Mouse (Mus musculus): Measurements from ENCODE around the gene Evi2.

Gene Evi2

GRCm38 (mm10) chr11:79524310-79524575, 6.1 kb downstream of the Evi2 start:
- DNase-seq (ENCODE audit: low spot score) = no peak

GRCm38 (mm10) chr11:79523560-79524309, 6.7 kb downstream of the Evi2 start, which contains the start of gene Evi2b:
TSS of gene Evi2b (minus strand) at chr11:79523762.
- DNase-seq (ENCODE audit: low spot score) = no peak

GRCm38 (mm10) chr11:79522944-79523343, 7.4 kb downstream of the Evi2 start:
- DNase-seq (ENCODE audit: low spot score) = no peak

- DNase-seq (ENCODE audit: low spot score) = no peak
Observed at GRCm38 (mm10) chr11:79521930-79522329, 8.5 kb downstream of the Evi2 start.

GRCm38 (mm10) chr11:79520772-79521171, 9.6 kb downstream of the Evi2 start:
- DNase-seq (ENCODE audit: low spot score) = no peak

- DNase-seq (ENCODE audit: low spot score) = no peak
Observed at GRCm38 (mm10) chr11:79519878-79520291, 10.5 kb downstream of the Evi2 start.

GRCm38 (mm10) chr11:79519299-79519698, 11.1 kb downstream of the Evi2 start:
- no peak for DNase-seq (ENCODE audit: low spot score)

GRCm38 (mm10) chr11:79515798-79516197, 14.6 kb downstream of the Evi2 start:
- DNase-seq (ENCODE audit: low spot score) = no peak

- DNase-seq (ENCODE audit: low spot score) = no peak
Observed at GRCm38 (mm10) chr11:79515331-79515730, 15.1 kb downstream of the Evi2 start.

GRCm38 (mm10) chr11:79511970-79512369, 18.4 kb downstream of the Evi2 start:
- no peak for DNase-seq (ENCODE audit: low spot score)

- no peak for DNase-seq (ENCODE audit: low spot score)
Observed at GRCm38 (mm10) chr11:79504506-79504905, 25.9 kb downstream of the Evi2 start.

GRCm38 (mm10) chr11:79503845-79504244, 26.5 kb downstream of the Evi2 start, which contains the start of gene Omg:
TSS of gene Omg (minus strand) at chr11:79504084.
- no peak for DNase-seq (ENCODE audit: low spot score)

GRCm38 (mm10) chr11:79502917-79503316, 27.5 kb downstream of the Evi2 start:
- DNase-seq (ENCODE audit: low spot score) = no peak

GRCm38 (mm10) chr11:79494976-79495800, 35.2 kb downstream of the Evi2 start:
- no peak for DNase-seq (ENCODE audit: low spot score)

GRCm38 (mm10) chr11:79484721-79485120, 45.7 kb downstream of the Evi2 start:
- DNase-seq (ENCODE audit: low spot score) = no peak

- no peak for DNase-seq (ENCODE audit: low spot score)
Observed at GRCm38 (mm10) chr11:79483876-79484528, 46.4 kb downstream of the Evi2 start.

GRCm38 (mm10) chr11:79483392-79483791, 47.0 kb downstream of the Evi2 start:
- no peak for DNase-seq (ENCODE audit: low spot score)

- DNase-seq (ENCODE audit: low spot score) = no peak
Observed at GRCm38 (mm10) chr11:79468097-79468496, 62.3 kb downstream of the Evi2 start.

Data from ovary, postnatal 10 days (tissue).